Mouse (Mus musculus): Measurements from ENCODE around the gene Gnaz. TPM values are rescaled to one million over a fixed set of nuclear protein-coding genes. Genes with fewer than 3 reads are reported as not detected.
A peak's percentile ranks its signal among the peaks of the same experiment; 100 is the strongest.

The Gnaz gene
- polyA plus RNA-seq, 1 experiment from 2014 or later, result 3.6 TPM

DNA sequence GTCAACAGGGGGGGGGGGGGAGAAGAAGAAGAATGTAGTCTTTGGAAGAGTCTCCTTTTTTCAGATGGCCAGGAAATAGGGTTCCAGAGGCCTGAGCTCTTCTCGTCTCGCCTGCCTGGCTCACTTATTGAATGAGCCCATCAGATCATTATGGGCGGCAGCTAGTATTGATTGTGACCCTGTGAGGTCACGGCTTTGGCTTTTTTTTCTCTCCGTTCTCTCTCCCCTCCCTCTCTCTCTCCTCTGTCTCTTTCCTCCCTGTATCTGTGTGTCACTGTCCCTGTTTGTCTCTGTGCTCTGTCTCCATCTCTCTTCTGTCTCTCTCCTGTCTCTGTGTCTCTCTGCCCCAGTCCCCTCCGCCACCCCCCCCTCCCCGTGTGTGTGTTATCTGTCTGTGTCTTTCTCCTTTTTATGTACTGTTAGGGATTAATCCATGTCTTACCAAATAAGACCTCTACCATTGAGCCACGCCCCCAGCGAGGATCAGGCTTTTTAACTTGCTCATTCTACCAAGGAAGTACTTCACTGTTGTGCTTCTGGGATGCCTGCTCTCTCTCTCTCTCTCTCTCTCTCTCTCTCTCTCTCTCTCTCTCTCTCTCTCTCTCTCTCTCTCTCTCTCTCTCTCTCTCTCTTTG, 91.9 kb downstream of the Gnaz start:
- H3K4me1 ChIP-seq (replicated peaks), result peaks cover 34% of the 10 kb centered on the region
- no peak overlapping the region for H3K9ac ChIP-seq
- no peak overlapping the region for H3K27ac ChIP-seq
- H3K36me3 ChIP-seq, result no peaks in the 10 kb centered on the region
- no peaks in the 10 kb centered on the region for H3K9me3 ChIP-seq
- H3K27me3 ChIP-seq (replicated peaks), result peaks cover 3% of the 10 kb centered on the region; the same call in 1 of the 2 replicates
- 38% methylated on average over 9 of the region's 9 CpGs for WGBS
- ATAC-seq, result no peak
- no peak overlapping the region for H3K4me3 ChIP-seq (replicated peaks)
- H3K4me2 ChIP-seq (replicated peaks), result peak overlapping the region; percentile 90

DNA sequence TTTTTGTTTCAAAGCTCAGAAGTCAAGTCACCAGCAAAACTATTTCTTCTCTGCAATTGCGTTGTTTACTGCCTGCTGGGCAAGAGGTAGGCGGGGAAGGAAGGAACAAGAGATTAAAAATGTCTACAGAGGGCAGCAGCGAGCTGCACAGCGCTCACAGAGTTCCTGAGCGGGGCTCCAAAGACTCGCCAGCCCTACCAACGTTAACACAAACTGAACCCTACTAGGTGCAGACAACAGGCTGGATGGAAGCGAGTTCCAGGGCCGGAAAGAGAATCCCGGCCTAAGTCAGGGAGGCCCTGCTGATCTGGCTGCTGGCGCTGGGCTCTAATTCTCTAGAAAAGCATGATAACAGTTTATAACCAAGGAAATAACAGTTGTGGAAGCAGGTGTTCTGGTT, 92.4 kb downstream of the Gnaz start:
- Histone ChIP-seq H3K9me3 (no peaks in the 10 kb centered on the region), H3K4me1 (replicated peaks) (peaks cover 32% of the 10 kb centered on the region), H3K27ac (no peak overlapping the region), H3K4me2 (replicated peaks) (peak overlapping the region; percentile 90), H3K4me3 (replicated peaks) (0 out of 2 replicates have a peak overlapping the region, but pooled peaks have one; percentile 91), H3K36me3 (no peaks in the 10 kb centered on the region), H3K27me3 (replicated peaks) (peaks cover 3% of the 10 kb centered on the region; the same call in 1 of the 2 replicates), H3K9ac (no peak overlapping the region)
- 4% methylated on average over 11 of the region's 11 CpGs for WGBS
- peak; percentile 45 for ATAC-seq

DNA sequence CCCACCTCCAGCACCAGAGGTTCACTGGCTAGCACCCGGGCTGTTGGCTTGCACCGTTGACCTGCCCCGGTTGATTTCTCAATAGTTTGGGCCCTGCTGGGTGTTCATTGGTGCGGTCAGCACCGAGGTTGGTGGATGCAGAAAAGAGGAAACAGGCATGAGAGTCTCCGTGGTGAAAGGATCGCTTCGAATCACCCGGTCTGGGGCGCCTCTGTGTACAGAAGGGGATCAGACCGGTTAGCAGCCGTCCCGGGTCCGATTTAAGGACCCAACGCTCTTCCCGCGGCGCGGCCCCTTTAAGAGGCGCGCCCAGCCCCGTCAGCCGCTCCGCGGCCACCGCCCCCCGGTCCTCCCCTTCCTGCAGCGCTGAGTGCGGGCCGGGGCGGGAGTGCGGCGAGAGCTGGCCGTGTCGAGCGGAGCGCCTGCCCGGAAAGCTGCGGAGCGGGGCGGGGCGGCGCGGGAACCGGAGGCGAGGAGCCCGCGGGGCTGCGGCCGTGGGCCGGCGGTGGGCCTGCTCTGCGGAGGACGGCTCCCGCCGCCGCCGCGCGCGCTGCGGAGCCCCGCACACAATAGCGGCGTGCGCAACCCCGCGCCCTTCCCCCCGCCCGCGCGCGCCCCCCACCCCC, 93.4 kb downstream of the Gnaz start, which contains the start of gene Bcr:
Gene Bcr, plus strand, starts transcription at position 376 of the 626 bp plus-strand sequence.
- peak; percentile 89 for ATAC-seq
- H3K4me1 ChIP-seq (replicated peaks), result peaks cover 34% of the 10 kb centered on the region

DNA sequence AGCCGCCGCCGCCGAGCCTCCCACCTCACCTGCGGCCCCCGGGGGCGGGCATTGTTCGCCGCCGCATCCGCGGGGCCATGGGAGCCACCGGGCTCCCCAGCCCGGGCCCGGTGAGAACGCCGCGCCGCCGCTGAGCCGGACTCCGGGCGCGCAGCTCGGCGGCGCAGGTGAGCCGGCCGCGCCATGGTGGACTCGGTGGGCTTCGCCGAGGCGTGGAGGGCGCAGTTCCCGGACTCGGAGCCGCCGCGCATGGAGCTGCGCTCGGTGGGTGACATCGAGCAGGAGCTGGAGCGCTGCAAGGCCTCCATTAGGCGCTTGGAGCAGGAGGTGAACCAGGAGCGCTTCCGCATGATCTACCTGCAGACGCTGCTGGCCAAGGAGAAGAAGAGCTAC, 93.9 kb downstream of the Gnaz start:
- peaks cover 34% of the 10 kb centered on the region for H3K4me1 ChIP-seq (replicated peaks)
- peaks cover 3% of the 10 kb centered on the region; the same call in 1 of the 2 replicates for H3K27me3 ChIP-seq (replicated peaks)
- H3K4me3 ChIP-seq (replicated peaks), result peak overlapping the region; percentile 91
- ATAC-seq, result peak; percentile 46
- no peaks in the 10 kb centered on the region for H3K36me3 ChIP-seq
- H3K27ac ChIP-seq, result no peak overlapping the region; the same call in 1 of the 2 replicates
- 0% methylated on average over 48 of the region's 48 CpGs for WGBS
- peak overlapping the region; percentile 90 for H3K4me2 ChIP-seq (replicated peaks)
- no peaks in the 10 kb centered on the region for H3K9me3 ChIP-seq
- H3K9ac ChIP-seq, result peak overlapping the region; percentile 77

More for the DNA sequence above, 93.4 kb downstream of the Gnaz start, which contains the start of gene Bcr:
- Histone ChIP-seq H3K9me3 (no peaks in the 10 kb centered on the region), H3K4me2 (replicated peaks) (peak within 1 kb of the TSS; percentile 90), H3K27me3 (replicated peaks) (peaks cover 3% of the 10 kb centered on the region; the same call in 1 of the 2 replicates), H3K27ac (no peak within 1 kb of the TSS; the same call in 1 of the 2 replicates), H3K4me3 (replicated peaks) (peak within 1 kb of the TSS; percentile 91), H3K36me3 (no peaks in the 10 kb centered on the region), H3K9ac (peak within 1 kb of the TSS; percentile 77)
- under 1% methylated on average over 54 of the region's 73 CpGs for WGBS

DNA sequence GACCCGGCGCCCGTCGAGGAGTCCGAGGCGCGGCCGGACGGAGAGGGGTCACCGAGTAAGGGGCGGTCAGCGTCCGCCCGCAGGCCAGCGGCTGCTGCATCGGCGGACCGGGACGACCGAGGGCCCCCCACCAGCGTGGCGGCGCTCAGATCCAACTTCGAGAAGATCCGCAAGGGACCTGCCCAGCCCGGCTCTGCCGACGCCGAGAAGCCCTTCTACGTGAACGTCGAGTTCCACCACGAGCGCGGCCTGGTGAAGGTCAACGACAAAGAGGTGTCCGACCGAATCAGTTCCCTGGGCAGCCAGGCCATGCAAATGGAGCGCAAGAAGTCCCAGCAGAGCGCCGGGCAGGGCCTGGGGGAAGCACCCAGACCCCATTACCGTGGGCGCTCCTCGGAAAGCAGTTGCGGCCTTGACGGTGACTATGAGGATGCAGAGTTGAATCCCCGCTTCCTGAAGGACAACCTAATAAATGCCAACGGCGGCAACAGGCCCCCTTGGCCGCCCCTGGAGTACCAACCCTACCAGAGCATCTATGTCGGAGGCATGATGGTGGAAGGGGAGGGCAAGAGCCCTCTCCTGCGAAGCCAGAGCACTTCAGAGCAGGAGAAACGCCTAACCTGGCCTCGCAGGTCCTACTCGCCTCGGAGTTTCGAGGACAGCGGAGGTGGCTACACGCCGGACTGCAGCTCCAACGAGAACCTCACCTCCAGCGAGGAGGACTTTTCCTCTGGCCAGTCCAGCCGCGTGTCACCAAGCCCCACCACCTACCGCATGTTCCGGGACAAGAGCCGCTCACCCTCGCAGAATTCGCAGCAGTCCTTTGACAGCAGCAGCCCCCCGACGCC, 94.6 kb downstream of the Gnaz start:
- Histone ChIP-seq H3K27me3 (replicated peaks) (peaks cover 3% of the 10 kb centered on the region; the same call in 1 of the 2 replicates), H3K27ac (no peak overlapping the region), H3K9ac (peak overlapping the region; percentile 77), H3K4me1 (replicated peaks) (peaks cover 34% of the 10 kb centered on the region), H3K4me3 (replicated peaks) (peak overlapping the region; percentile 91), H3K9me3 (no peaks in the 10 kb centered on the region), H3K36me3 (no peaks in the 10 kb centered on the region), H3K4me2 (replicated peaks) (peak overlapping the region; percentile 90)
- ATAC-seq, result 0 out of 2 replicates have a peak, but pooled peaks have one; percentile 1
- 3% methylated on average over 71 of the region's 71 CpGs for WGBS

DNA sequence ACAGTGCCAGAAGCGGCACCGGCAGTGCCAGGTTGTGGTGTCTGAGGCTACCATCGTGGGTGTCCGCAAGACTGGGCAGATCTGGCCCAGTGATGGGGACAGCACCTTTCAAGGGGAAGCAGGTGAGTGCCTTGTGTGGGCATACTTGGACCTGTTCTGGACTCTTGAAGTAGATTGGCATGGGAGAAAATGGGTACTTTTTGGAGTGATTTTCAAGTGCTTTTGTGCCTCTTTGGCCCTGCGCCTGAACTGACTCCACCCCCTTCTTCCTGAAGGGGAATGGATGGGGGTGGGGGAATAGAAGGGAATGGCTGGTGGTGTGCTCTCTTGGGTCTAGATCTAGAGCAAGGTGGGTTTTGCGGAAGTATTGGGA, 95.2 kb downstream of the Gnaz start:
- peak overlapping the region; percentile 77 for H3K9ac ChIP-seq
- H3K4me3 ChIP-seq (replicated peaks), result peak overlapping the region; percentile 91
- H3K4me1 ChIP-seq (replicated peaks), result peaks cover 34% of the 10 kb centered on the region
- H3K27ac ChIP-seq, result no peak overlapping the region
- no peak for ATAC-seq
- no peaks in the 10 kb centered on the region for H3K9me3 ChIP-seq
- 16% methylated on average over 6 of the region's 6 CpGs for WGBS
- H3K27me3 ChIP-seq (replicated peaks), result peaks cover 3% of the 10 kb centered on the region; the same call in 1 of the 2 replicates
- no peaks in the 10 kb centered on the region for H3K36me3 ChIP-seq
- peak overlapping the region; percentile 90 for H3K4me2 ChIP-seq (replicated peaks)

DNA sequence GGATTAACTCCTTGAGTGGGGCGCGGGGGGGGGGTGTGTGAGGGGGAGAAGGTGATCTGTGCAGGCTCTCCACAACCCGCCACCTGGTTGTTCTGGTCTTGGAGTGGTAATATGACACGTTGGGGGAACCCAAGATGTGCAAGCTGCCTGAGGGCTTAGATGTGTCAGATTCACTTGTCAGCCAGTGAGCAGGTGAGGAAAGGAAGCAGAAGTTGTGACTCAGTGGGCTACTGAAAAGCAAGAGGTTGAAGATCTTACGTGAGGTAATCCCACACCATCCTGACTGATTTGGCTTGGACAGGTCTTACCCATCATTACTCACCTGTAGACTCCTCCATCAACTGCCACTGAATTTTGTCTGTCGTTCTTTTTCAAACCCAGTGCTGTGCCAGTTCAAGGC, 95.6 kb downstream of the Gnaz start:
- WGBS, result 38% methylated on average over 6 of the region's 6 CpGs
- Histone ChIP-seq H3K4me2 (replicated peaks) (peak overlapping the region; percentile 90), H3K9ac (0 out of 2 replicates have a peak overlapping the region, but pooled peaks have one; percentile 77), H3K9me3 (no peaks in the 10 kb centered on the region), H3K4me3 (replicated peaks) (peak overlapping the region; percentile 91), H3K4me1 (replicated peaks) (peaks cover 38% of the 10 kb centered on the region), H3K27me3 (replicated peaks) (0 out of 2 replicates have a peak, but pooled peaks cover 3% of the 10 kb centered on the region), H3K36me3 (no peaks in the 10 kb centered on the region), H3K27ac (no peak overlapping the region)
- no peak for ATAC-seq

DNA sequence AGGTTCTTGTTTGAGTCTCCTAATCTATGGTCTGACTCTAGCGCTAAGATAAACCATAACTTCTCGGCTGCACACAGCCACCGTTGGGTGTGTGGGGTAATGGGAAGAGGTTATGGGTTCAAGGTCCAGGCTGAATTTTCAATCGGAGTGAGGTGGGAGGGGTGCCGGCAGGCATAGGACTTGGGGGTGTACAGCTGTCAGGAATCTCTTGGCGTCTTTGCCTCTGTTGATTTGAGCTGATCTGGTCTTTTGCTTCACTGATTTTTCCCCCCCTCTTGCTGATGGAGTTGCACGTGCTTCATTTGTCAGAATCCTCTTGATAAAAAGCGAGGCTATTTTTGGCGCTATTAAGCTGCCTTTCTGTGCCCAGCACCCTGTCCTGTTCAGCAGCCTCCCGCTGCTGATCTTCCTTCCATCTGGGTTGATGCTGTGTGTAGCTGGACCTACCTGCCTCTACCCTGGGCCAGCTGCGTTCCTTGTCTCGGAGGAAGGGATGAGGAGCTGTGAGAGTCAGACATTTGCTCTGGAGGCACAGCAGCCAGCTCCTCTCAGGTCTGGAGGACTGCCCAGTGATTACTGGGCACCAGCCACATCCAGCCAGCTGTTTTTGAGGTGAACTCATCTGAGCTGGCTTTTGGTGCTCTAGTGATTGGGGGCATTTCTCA, 96.5 kb downstream of the Gnaz start:
- Histone ChIP-seq H3K4me2 (replicated peaks) (peak overlapping the region; percentile 90), H3K27me3 (replicated peaks) (0 out of 2 replicates have a peak, but pooled peaks cover 3% of the 10 kb centered on the region), H3K9ac (no peak overlapping the region), H3K4me1 (replicated peaks) (peaks cover 44% of the 10 kb centered on the region), H3K9me3 (no peaks in the 10 kb centered on the region), H3K4me3 (replicated peaks) (peak overlapping the region; percentile 91), H3K36me3 (no peaks in the 10 kb centered on the region), H3K27ac (no peak overlapping the region)
- no peak for ATAC-seq
- WGBS, result 42% methylated on average over 12 of the region's 12 CpGs

DNA sequence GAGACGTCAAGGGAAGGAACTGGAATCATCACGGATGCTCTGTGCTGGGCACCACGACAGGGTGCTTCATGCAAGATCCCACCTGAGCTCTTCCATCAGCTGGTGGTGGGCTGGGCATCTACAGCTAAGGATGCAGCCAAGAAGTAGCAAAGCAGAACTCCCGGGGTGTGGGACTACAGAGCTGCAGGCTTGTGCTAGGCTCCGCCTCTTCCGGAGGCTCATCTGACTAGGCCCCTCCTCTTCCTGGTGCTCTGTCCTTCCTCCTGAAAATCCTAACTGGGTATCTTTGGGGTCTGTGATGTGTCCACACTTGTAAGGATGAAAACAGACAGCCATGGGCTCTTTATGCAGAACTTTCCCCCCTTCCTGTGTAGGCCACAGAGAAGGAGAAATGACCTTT, 98.7 kb downstream of the Gnaz start:
- Histone ChIP-seq H3K9ac (no peak overlapping the region), H3K27me3 (replicated peaks) (0 out of 2 replicates have a peak, but pooled peaks cover 3% of the 10 kb centered on the region), H3K27ac (no peak overlapping the region), H3K4me2 (replicated peaks) (no peak overlapping the region), H3K4me1 (replicated peaks) (peaks cover 45% of the 10 kb centered on the region), H3K36me3 (no peaks in the 10 kb centered on the region), H3K4me3 (replicated peaks) (no peak overlapping the region), H3K9me3 (no peaks in the 10 kb centered on the region)
- WGBS, result 77% methylated on average over 6 of the region's 6 CpGs
- no peak for ATAC-seq

Measured in intestine, embryonic 15.5 days (tissue).